In genomic region chr15:86718376-86718775, GRCm38 (mm10) we compare ENCODE assay signal across 23 mouse cellular contexts.
A peak's percentile ranks its signal among the peaks of the same experiment; 100 is the strongest.
DNase-seq lines count a peak whose midpoint lies in the region; ATAC-seq and TF ChIP-seq lines count a peak whose summit lies in the region.
"Had no signal": no experiment of that assay in that cellular context is flagged by ENCODE, and none has a peak within 500 bp of the region (broad histone marks: within the 10 kb centered on the region; RNA-seq: fewer than 3 reads in every experiment).

No protein-coding gene starts in this region.

- no peak overlapping the region for H3K4me3 ChIP-seq in midbrain, embryonic 14.5 days (replicated peaks; ENCODE audit: low read depth, low read length)
- no peak overlapping the region for H3K4me3 ChIP-seq in midbrain, embryonic 10.5 days
- H3K4me3 ChIP-seq in ES-E14 (ENCODE audit: insufficient read depth in 1 of 2, low read depth in 1 of 2, low read length in 2 of 2, poor library complexity in 1 of 2, severe bottlenecking in 1 of 2): no peak overlapping the region
- H3K4me3 ChIP-seq: forebrain, embryonic 10.5 days; forebrain, embryonic 15.5 days; heart, embryonic 12.5 days; heart, embryonic 15.5 days; hindbrain, embryonic 10.5 days; hindbrain, embryonic 13.5 days had no signal

- no peak overlapping the region for H3K9ac ChIP-seq in midbrain, embryonic 14.5 days (replicated peaks; ENCODE audit: low read length)
- H3K9ac ChIP-seq in ES-E14 (ENCODE audit: insufficient read depth, low read depth, low read length, poor library complexity, severe bottlenecking): no peak overlapping the region
- H3K9ac ChIP-seq: forebrain, embryonic 15.5 days; heart, embryonic 12.5 days; heart, embryonic 15.5 days; hindbrain, embryonic 13.5 days had no signal

- in situ Hi-C loops in ES-E14 (cut with MboI; ENCODE audit: low sequenced_read_pairs in 2 of 2, unreplicated experiment in 2 of 2): no loop called here

- WGBS in midbrain, embryonic 14.5 days: 35% methylated on average over 9 of the region's 9 CpGs
- whole genome bisulfite sequencing in midbrain, embryonic 10.5 days: 53% methylated on average over 9 of the region's 9 CpGs

- no peaks in the 10 kb centered on the region for H3K4me1 ChIP-seq in midbrain, embryonic 14.5 days (ENCODE audit: control insufficient read depth, insufficient read depth, low read length)
- peaks cover 8% of the 10 kb centered on the region for H3K4me1 ChIP-seq in midbrain, embryonic 10.5 days
- H3K4me1 ChIP-seq in ES-E14 (ENCODE audit: control insufficient read depth in 2 of 2, insufficient read depth in 2 of 2, low read length in 2 of 2, poor library complexity in 1 of 2): no peaks in the 10 kb centered on the region
- H3K4me1 ChIP-seq: forebrain, embryonic 15.5 days; heart, embryonic 15.5 days had no signal

- no peak overlapping the region for H3K27ac ChIP-seq in midbrain, embryonic 14.5 days (replicated peaks; ENCODE audit: low read depth, low read length)
- no peak overlapping the region for H3K27ac ChIP-seq in midbrain, embryonic 10.5 days (replicated peaks)
- H3K27ac ChIP-seq in ES-E14 (ENCODE audit: insufficient read depth, low read depth, low read length, poor library complexity, severe bottlenecking): no peak overlapping the region
- H3K27ac ChIP-seq: forebrain, embryonic 10.5 days; forebrain, embryonic 15.5 days; heart, embryonic 15.5 days; hindbrain, embryonic 10.5 days; hindbrain, embryonic 13.5 days had no signal

- peak; percentile 39 for DNase-seq in midbrain, embryonic 14.5 days
- DNase-seq in midbrain, embryonic 10.5 days (ENCODE audit: low spot score): no peak
- DNase-seq in ES-E14 (ENCODE audit: low read depth, low spot score): peak; percentile 11
- DNase-seq in R1 (ENCODE audit: low read depth, low spot score): peak; percentile 56
- no peak for DNase-seq in layer of hippocampus, postnatal 14 days (ENCODE audit: low spot score in 2 of 2)
- DNase-seq in thymus, postnatal 0 days (ENCODE audit: low spot score): no peak
- DNase-seq: adrenal gland, adult 2 months; adrenal gland, postnatal 14 days; cerebellum, adult 11-12 months; cerebellum, adult 9-10 months; cerebellum, postnatal 14 days; gastrocnemius, postnatal 25 days; heart, adult 18-20 months; heart, postnatal 10 days; heart, postnatal 36 days had no signal

- H3K36me3 ChIP-seq in midbrain, embryonic 14.5 days (ENCODE audit: control insufficient read depth, insufficient read depth, low read length): no peaks in the 10 kb centered on the region
- H3K36me3 ChIP-seq in midbrain, embryonic 10.5 days: no peaks in the 10 kb centered on the region
- no peaks in the 10 kb centered on the region for H3K36me3 ChIP-seq in ES-E14 (ENCODE audit: control insufficient read depth, insufficient read depth, low read length, poor library complexity, severe bottlenecking)
- H3K36me3 ChIP-seq: forebrain, embryonic 10.5 days; forebrain, embryonic 15.5 days; heart, embryonic 12.5 days; heart, embryonic 15.5 days; hindbrain, embryonic 10.5 days; hindbrain, embryonic 13.5 days had no signal

- no peaks in the 10 kb centered on the region for H3K9me3 ChIP-seq in midbrain, embryonic 14.5 days (ENCODE audit: control insufficient read depth, low read length)
- H3K9me3 ChIP-seq in midbrain, embryonic 10.5 days (replicated peaks): peaks cover 7% of the 10 kb centered on the region; the same call in 1 of the 2 replicates
- H3K9me3 ChIP-seq in ES-E14 (ENCODE audit: control insufficient read depth, insufficient read depth, low read depth, low read length): no peaks in the 10 kb centered on the region
- H3K9me3 ChIP-seq: forebrain, embryonic 15.5 days; heart, embryonic 15.5 days had no signal

- H3K27me3 ChIP-seq in midbrain, embryonic 14.5 days (ENCODE audit: control insufficient read depth, insufficient read depth, low read length): no peaks in the 10 kb centered on the region
- H3K27me3 ChIP-seq in midbrain, embryonic 10.5 days (ENCODE audit: low read depth, poor library complexity, severe bottlenecking): no peaks in the 10 kb centered on the region
- H3K27me3 ChIP-seq: forebrain, embryonic 15.5 days; heart, embryonic 12.5 days; heart, embryonic 15.5 days; hindbrain, embryonic 13.5 days had no signal

- no peak overlapping the region for H3K4me2 ChIP-seq in midbrain, embryonic 14.5 days (ENCODE audit: low read length)
- H3K4me2 ChIP-seq: forebrain, embryonic 15.5 days; heart, embryonic 12.5 days; heart, embryonic 15.5 days; hindbrain, embryonic 13.5 days had no signal

- no peak for ATAC-seq in midbrain, embryonic 14.5 days (ENCODE audit: low FRiP score, low TSS enrichment)
- ATAC-seq: CD4-positive, CD25-positive, alpha-beta regulatory T cell, adult 4 months; forebrain, embryonic 15.5 days; hindbrain, embryonic 16.5 days had no signal

TF ChIP-seq in ES-E14, 5 proteins besides CTCF, POLR2A, EP300 and RAD21:
- TF ChIP-seq CHD2 (IDR thresholded peaks at IDR 0.05; ENCODE audit: low read depth, low read length) (no peak), ZNF384 (IDR thresholded peaks at IDR 0.05; ENCODE audit: low read depth, low read length) (no peak), HCFC1 (IDR thresholded peaks at IDR 0.05; ENCODE audit: borderline replicate concordance, insufficient read depth, low read length) (no peak), ZC3H11A (IDR thresholded peaks at IDR 0.05; ENCODE audit: borderline replicate concordance, low read depth, low read length) (no peak), MAFK (IDR thresholded peaks at IDR 0.05; ENCODE audit: insufficient read depth, low read depth, low read length) (no peak)

Comparison
In these comparisons a context has a peak if more than half of its experiments do, and no peak if none do; other contexts are left out.
1. DNase-seq: peak in midbrain, embryonic 14.5 days (single experiment), ES-E14 (single experiment) and R1 (single experiment); none in midbrain, embryonic 10.5 days (single experiment), layer of hippocampus, postnatal 14 days (0 of 2) and thymus, postnatal 0 days (single experiment).